Mouse (Mus musculus) fibroblast of lung, adult 2 months (primary cell): Measurements from ENCODE around the gene 1810049J17Rik.

Source experiments
- DNase-seq: peaks from one replicate; pipeline ENCODE4 v3.0.0-alpha.2; 2011; ENCODE audit warnings: low read depth

Gene 1810049J17Rik

GRCm38 (mm10) chr15:12346916-12347315 lies 25.2 kb upstream of the 1810049J17Rik start:
- DNase-seq: no peak

GRCm38 (mm10) chr15:12341401-12341758 lies 19.7 kb upstream of the 1810049J17Rik start:
- DNase-seq: no peak

DNA sequence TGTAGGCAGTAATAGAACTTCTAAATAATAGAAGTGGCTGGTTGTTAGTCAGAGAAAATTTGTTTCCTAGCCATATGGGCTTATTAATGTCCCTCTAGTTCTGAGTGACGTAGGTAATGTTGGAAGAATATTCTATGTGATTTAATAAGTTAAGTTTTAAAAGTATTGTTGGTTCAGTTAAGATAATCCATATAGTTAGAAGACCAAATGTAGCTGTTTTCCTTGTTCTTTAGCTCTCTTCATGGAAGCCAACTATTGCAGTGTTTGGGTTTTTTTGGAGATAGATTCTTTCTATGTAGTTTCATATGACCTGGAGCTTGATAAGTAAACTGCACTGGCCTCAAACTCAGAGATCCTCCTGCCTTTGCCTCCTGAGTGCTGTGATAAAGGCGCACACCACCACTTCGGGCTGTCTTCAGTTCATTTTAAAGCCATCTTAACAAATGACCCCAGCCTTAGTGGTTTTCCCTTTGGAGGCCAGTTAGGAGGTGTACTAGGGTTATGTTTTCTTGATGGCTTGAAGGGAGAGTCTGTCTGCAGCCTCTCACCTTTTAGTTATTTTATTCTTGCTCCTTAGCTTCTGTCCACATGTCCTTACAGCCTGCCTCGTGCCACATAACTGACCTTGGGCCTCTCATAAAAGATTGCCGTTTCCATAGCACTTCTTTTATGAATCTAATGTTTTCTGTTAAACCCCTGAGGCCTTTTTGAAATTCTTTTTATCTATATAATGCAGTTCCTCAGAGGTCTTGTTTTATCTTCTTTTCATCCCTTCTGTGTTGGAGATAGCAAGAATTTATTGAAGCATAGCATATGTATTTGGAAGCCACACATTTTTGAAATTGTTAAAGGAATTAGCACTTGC lies 19.1 kb upstream of the 1810049J17Rik start:
- no peak for DNase-seq

DNA sequence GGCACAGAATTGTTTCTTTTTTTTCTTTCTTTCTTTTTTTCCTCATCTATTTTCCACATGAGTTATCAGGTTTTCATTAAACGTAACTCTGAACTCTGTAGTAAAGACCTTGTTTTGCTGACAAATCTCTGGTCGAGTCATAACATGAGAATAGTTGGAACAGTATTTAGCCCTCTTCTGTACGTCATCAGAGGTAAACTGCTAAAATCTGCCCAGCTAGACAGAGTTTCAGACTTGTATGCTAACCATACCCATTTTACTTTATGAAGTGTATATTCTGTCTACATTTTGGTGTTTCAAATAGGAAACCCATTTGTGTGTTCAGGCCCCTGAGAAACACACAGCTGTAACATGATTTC lies 16.1 kb upstream of the 1810049J17Rik start:
- no peak for DNase-seq

DNA sequence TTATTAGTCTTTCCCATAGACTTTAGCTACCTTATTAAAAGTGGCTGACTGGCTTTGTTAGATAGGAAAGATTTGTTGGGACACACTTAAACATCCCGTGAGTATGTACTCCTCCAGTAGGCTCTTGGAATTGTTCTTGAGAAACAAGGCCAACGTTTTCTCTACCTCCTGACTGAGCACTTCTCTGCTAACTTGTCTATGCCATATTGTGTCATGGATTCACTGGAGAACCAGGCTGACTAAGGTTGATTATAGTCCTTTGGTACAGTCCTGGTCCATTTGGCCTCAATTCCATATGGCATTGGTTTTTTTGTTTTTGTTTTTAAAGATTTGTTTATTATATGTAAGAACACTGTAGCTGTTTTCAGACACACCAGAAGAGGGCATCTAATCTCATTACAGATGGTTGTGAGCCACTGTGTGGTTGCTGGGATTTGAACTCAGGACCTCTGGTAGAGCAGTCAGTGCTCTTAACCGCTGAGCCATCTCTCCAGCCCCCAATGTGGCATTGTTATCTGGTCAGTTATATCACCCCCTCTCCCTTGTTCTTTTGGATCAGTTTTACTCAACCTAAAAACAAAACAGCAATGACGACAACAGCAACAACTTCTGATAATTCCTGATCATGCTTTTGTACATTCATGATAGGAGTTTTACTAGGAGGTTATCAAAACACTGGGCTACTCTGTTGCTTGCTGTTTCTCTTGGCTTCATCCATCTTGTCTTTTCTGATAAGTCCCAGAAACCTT lies 15.5 kb upstream of the 1810049J17Rik start:
- no peak for DNase-seq

DNA sequence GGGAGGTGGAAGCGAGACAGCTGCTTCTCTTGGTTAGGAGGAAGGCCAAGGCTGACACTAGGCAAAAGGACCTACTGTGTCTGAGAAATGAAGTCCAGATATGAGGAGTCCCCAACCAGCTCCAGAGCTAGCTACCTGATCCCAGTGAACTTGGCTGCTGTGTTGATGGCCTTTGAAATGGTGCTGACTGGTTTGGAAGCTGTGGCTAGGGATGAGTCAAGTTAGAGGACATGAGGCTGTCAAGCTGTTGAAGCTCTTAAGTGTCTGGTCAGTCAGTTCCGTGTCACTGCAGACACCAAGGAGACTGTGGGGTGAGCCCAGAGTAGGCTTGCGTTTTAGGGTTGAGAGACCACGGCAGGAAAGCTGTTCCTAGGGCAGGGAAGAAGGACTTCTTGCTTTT lies 12.7 kb upstream of the 1810049J17Rik start:
- no peak for DNase-seq

GRCm38 (mm10) chr15:12331300-12331699 lies 9.6 kb upstream of the 1810049J17Rik start:
- no peak for DNase-seq

DNA sequence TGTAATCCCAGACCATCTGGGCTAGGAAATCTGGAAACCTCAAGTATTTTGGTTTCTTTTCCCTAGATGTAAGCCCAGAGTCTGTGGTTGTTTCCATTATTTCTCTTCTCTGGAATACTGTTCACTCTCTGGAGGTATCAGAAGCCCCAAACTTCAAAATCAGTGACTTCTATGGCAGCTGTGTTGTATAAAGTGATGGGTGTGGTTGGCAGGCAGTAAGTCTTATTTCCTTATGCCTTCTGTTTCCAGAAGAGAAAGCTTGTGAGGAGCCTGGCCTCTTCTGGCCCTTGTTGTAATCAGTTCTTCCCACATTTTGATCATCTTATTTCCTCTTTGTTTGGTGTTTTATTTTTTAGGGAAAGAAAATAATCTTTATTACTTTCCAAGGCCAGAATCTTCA lies 9.2 kb upstream of the 1810049J17Rik start:
- no peak for DNase-seq

GRCm38 (mm10) chr15:12330389-12330788 lies 8.7 kb upstream of the 1810049J17Rik start:
- no peak for DNase-seq

GRCm38 (mm10) chr15:12324326-12324725 lies 2.6 kb upstream of the 1810049J17Rik start:
- no peak for DNase-seq

DNA sequence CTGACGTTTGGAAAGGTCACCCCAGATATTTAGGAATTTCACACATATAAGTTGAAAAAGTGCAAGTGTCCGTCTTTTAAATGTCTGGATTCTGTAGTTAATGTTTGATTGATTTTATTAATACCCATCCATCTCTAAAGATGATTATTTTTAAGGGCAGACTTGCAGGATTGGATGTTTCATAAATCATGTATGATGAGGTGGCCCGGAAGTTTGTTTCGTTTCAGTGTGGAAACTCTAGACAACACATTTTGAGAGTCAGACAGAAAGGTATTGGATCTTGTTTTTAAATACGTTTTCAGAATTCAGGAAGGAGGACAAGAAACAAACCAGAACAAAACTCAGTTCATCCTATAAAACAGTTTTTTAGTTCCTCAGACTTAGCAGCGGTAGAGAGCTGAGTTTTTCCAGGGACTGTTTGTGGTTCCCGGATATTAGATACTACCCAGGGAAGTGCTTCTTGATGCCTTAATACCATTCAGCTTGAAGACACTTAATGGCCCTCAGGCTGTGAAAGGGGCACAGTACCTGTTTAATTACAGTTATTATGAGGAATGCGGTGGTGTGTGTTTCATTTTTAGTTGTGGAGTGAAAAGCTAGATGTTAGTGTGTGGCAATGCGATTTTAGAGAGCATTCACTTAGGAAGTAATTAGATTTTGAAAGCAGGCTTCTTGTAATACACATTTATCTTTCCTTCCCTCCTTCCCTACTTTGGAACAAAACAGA lies 1.1 kb upstream of the 1810049J17Rik start:
- no peak for DNase-seq

- DNase-seq: peak; percentile 69
Measured at GRCm38 (mm10) chr15:12321091-12321787, 460 bp downstream of the 1810049J17Rik start, which contains the start of gene Golph3. Golph3 (plus strand) TSS chr15:12321450.

DNA sequence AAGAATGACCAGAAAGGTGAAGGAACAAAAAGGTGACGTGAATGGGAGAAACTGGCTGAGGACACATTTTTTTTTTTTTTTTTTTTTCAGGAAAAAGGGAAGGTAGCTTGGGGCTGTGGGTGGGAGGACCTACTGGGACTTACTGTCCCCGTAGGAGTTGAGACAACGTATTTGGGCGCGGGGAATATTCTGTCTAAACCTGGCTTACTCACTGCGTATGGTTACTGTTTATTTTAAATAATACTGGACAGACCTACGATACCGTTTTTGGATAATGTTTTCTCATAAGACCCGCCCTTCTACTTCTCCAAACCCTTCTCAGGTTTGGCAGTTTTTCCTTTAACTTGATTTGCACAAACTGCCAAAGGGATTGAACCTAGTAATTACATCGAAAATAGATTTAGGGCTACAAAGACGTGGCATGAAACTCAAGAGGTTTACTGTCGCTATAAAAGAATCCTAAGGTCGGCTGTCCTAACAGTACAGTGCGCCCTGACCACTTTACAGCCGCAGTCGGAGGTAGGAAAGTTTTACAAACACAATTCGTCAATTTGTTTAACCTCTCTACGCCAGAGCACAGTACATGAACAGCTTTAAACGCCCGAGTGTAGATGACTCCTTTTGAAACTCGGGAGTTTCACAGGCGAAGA lies 1.1 kb downstream of the 1810049J17Rik start:
- no peak for DNase-seq

DNA sequence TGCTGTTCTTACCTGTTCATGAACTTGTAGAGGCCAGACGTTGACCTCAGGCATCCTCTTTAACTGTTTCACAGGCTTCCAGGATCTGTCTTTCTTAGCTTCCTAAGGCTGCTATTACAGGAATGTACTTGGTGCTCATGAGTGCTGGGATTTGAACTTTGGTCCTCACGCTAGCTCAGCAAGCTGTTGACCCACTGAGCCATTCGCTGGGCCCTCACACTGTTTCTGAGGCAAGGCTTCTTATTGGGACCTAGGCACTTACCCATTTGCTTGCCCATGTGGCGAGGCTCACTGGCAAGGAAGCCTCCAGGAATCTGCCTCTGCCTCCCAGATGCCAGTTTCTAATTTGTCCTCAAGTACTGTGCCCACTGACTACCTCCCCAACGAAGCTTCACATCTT lies 1.8 kb downstream of the 1810049J17Rik start:
- DNase-seq: no peak

- DNase-seq: no peak
Measured at GRCm38 (mm10) chr15:12318451-12318850, 3.2 kb downstream of the 1810049J17Rik start.

DNA sequence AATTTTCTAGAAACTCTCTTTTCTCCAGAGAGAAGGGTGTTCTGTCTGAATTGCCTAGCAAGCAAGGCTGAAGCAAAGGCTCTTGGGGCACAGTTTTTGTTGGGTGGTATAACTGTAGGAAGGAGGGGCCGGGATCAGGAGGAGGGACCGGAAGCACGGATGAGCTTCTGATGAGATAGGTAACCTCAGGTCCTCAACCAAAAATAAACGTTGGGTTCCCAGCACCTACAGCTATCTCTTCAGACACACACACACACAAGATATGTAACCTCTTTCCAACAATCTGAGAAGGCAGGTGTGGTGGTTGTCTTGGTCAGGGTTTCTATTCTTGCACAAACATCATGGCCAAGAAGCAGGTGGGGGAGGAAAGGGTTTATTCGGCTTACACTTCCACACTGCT lies 4.4 kb downstream of the 1810049J17Rik start:
- no peak for DNase-seq

- DNase-seq: no peak
Measured at GRCm38 (mm10) chr15:12315996-12316395, 5.7 kb downstream of the 1810049J17Rik start.

- DNase-seq: no peak
Measured at GRCm38 (mm10) chr15:12314584-12314983, 7.1 kb downstream of the 1810049J17Rik start.

GRCm38 (mm10) chr15:12313255-12313654 lies 8.4 kb downstream of the 1810049J17Rik start:
- no peak for DNase-seq

GRCm38 (mm10) chr15:12311465-12311864 lies 10.2 kb downstream of the 1810049J17Rik start:
- DNase-seq: no peak

DNA sequence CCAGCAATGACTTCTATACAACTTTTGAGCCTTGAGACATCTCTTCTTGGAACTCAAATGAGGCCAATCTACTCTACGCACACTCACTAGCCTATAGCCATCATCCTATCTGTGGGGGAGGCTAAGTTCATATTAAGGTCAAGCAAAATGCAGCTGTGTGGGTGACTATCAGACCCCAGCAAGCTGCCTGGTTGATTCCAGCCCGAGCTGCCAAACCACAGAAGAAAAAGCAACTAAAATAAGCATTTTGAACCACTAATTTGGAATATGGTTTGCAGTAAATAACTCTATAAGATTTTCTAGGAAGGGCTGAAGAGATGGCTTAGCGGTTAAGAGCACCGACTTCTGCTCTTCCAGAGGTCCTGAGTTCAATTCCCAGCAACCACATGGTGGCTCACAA lies 11.0 kb downstream of the 1810049J17Rik start:
- no peak for DNase-seq

GRCm38 (mm10) chr15:12308539-12308938 lies 13.2 kb downstream of the 1810049J17Rik start:
- no peak for DNase-seq
